In the genomic region with DNA sequence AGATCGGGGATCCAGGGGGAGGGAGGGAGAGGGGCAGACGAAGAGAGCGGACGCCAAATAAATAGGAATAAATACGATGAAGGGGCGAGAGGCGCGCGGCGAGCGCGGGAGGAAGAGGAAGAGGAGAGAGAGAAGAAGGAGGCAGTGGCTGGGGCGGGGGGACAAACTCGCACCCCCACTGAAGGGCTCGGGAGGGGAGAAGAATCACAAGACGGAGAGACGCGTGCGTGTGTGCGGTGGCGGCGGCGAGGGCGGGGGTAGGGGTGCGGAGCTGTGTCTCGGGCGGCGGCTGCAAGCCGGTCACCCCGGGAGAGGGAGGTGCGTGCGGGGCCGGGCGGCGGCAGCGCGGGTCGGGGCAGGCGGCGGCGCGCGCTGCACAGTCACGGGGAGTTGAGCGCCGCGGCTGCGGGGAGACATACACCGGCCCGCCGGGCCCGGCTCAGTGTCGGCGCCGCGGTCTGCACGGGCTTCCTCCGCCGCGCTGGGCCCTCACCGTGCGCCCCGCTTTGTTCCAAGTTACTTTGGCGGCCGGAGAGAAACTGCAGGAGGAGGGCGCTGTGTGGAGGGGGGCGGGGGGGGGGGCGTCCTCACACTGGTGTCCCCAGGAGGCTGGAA, we compare ENCODE assay signal across 9 mouse cellular contexts. TPM values are rescaled to one million over a fixed set of nuclear protein-coding genes. Genes with fewer than 3 reads are reported as not detected.
DNase-seq lines count a peak whose midpoint lies in the region; ATAC-seq lines count a peak whose summit lies in the region.
"Had no signal": no experiment of that assay in that cellular context is flagged by ENCODE, and none has a peak within 500 bp of the region (broad histone marks: within the 10 kb centered on the region; RNA-seq: fewer than 3 reads in every experiment).

Efna5 (minus strand) TSS at position 142 of the 615 bp plus-strand sequence.

- peaks cover 12% of the 10 kb centered on the region for H3K4me1 ChIP-seq in hindbrain, embryonic 14.5 days (replicated peaks; ENCODE audit: control insufficient read depth, insufficient read depth, low read length)
- no peaks in the 10 kb centered on the region for H3K4me1 ChIP-seq in neural tube, embryonic 12.5 days

- peak within 1 kb of the TSS; percentile 91 for H3K27ac ChIP-seq in hindbrain, embryonic 14.5 days
- H3K27ac ChIP-seq in neural tube, embryonic 12.5 days, result peak within 1 kb of the TSS; percentile 87

- H3K36me3 ChIP-seq in hindbrain, embryonic 14.5 days (replicated peaks; ENCODE audit: control insufficient read depth, insufficient read depth), result no peaks in the 10 kb centered on the region
- no peaks in the 10 kb centered on the region for H3K36me3 ChIP-seq in neural tube, embryonic 12.5 days

- peak within 1 kb of the TSS; percentile 92 for H3K9ac ChIP-seq in hindbrain, embryonic 14.5 days
- H3K9ac ChIP-seq in neural tube, embryonic 12.5 days, result peak within 1 kb of the TSS; percentile 91

- H3K27me3 ChIP-seq in hindbrain, embryonic 14.5 days (ENCODE audit: control insufficient read depth, insufficient read depth, low read length), result no peaks in the 10 kb centered on the region
- H3K27me3 ChIP-seq in neural tube, embryonic 12.5 days (replicated peaks), result no peaks in the 10 kb centered on the region

- DNase-seq in left cerebral cortex, adult 18-20 months (ENCODE audit: low spot score in 2 of 2), result peak; percentile 47 to 63
- no peak for DNase-seq in left cerebral cortex, adult 11 months (ENCODE audit: low spot score)
- DNase-seq in cerebellum, adult 9-11 months, result peak; percentile 18
- peak; percentile 15 to 30 for DNase-seq in frontal cortex, postnatal 25 days (ENCODE audit: low spot score in 2 of 2)
- peak; percentile 41 for DNase-seq in hindbrain, embryonic 14.5 days (ENCODE audit: low spot score)
- peak; percentile 57 for DNase-seq in left cerebral cortex, postnatal 4 days
- peak; percentile 44 for DNase-seq in thymus, postnatal 4 days

- intact Hi-C loops in left cerebral cortex, postnatal 4 days (cut with DNase I), result loop anchor here (5.0 to 10.0 kb wide), 2 partner anchors 226 to 324 kb away; no protein-coding TSS in a partner anchor

- H3K4me3 ChIP-seq in hindbrain, embryonic 14.5 days (replicated peaks; ENCODE audit: low read length), result peak within 1 kb of the TSS; percentile 78
- peak within 1 kb of the TSS; percentile 84 for H3K4me3 ChIP-seq in neural tube, embryonic 12.5 days

- WGBS in hindbrain, embryonic 14.5 days, result 2% methylated on average over 32 of the region's 68 CpGs
- under 1% methylated on average over 50 of the region's 68 CpGs for WGBS in neural tube, embryonic 12.5 days

- peak within 1 kb of the TSS; percentile 86 for H3K4me2 ChIP-seq in hindbrain, embryonic 14.5 days (replicated peaks)
- peak within 1 kb of the TSS; percentile 74 for H3K4me2 ChIP-seq in neural tube, embryonic 12.5 days (replicated peaks)

- peak; percentile 29 for ATAC-seq in hindbrain, embryonic 14.5 days (ENCODE audit: low FRiP score)
- ATAC-seq in neural tube, embryonic 12.5 days (ENCODE audit: low FRiP score, low read depth), result peak; percentile 42

- no peaks in the 10 kb centered on the region for H3K9me3 ChIP-seq in hindbrain, embryonic 14.5 days (ENCODE audit: control insufficient read depth, low read length)
- H3K9me3 ChIP-seq in neural tube, embryonic 12.5 days, result no peaks in the 10 kb centered on the region

RNA-seq across cellular contexts. Expression of gene Efna5, which starts in this region (rescaled TPM):
- total RNA-seq in left cerebral cortex, adult 18-20 months (2021), result 10 to 100 TPM; 34.1 to 42.3 TPM
- polyA plus RNA-seq in hindbrain, embryonic 14.5 days (2014; fragmentation: Nextera tagmentation; extraction: Ambion mirVana), result 36.2 and 45.2 TPM in 2 replicates
- total RNA-seq in left cerebral cortex, postnatal 4 days (2021), result 10 to 100 TPM; 43.8 to 49.4 TPM
- 40.6 and 41.6 TPM in 2 replicates for polyA plus RNA-seq in neural tube, embryonic 12.5 days (2016; fragmentation: Nextera tagmentation; extraction: Ambion mirVana)
- total RNA-seq: MEL had no signal
